Mouse (Mus musculus) heart, postnatal 14 days (tissue): ENCODE measurements at regions not wholly inside any gene's neighbourhood (a gene's known extent, or its start where the extent isn't known, plus 50 kb on each side); places are given as distances from the start of the nearest gene placed in this dataset.

Experiments used
- DNase-seq, 2 experiments: peaks; one replicate each; pipeline ENCODE4 v3.0.0; 2021 to 2022
- intact Hi-C: fragments of 180-260 bp; cut with DNase I; formaldehyde crosslinking; loops from one replicate; pipeline ENCODE4 v1.15.1; 2025

- intact Hi-C loops: no loop called here
- DNase-seq: no peak
Observed at GRCm38 (mm10) chr14:67568896-67569743, 1560.1 kb upstream of the Gulo start.

DNA sequence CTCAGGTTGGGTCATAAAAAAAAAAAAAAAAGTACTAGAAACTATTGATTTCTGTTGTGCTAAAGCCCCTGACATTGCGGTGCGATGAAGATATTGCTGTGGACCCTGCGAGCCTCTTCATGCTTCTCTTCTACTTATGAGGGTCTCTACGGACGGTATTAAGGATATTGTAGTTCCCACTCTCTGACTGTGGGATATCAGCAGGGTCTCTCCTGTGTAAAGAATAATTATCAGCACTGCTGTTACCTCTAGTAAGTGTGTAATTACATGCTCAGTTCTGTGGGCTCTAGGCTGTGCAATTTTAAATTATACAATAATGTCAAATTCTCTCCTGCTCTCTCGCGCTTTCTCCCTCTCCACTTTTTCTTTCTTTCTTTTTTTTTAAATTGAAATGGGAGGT lies 1545.9 kb upstream of the Gulo start:
- intact Hi-C loops: no loop called here

GRCm38 (mm10) chr14:67550462-67551185 lies 1541.6 kb upstream of the Gulo start:
- intact Hi-C loops: no loop called here
- DNase-seq: no peak

More for the DNA sequence above, 1545.9 kb upstream of the Gulo start:
- no peak for DNase-seq

DNA sequence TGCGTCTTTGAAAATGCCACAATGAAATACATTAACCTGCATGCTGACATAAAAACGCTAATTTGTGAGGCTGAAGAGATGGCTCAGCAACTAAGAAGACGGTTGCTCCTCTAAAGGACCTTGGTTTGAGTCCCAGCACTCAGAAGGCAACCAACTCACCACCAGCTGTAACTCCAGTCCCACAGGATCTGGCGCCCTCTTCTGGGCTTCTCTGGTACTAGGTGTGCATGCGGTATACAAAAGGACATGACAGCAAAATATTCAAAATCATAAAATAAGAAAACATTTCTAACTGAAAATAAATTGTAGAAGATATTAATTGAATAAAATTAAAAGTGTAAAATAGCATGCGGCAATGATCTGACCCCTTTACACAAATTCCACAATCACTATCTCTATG lies 1539.7 kb upstream of the Gulo start:
- intact Hi-C loops: no loop called here
- peak; percentile 10 to 14 for DNase-seq

GRCm38 (mm10) chr14:67545036-67545435 lies 1536.0 kb upstream of the Gulo start:
- peak; percentile 9 to 29 for DNase-seq
- intact Hi-C loops: no loop called here

DNA sequence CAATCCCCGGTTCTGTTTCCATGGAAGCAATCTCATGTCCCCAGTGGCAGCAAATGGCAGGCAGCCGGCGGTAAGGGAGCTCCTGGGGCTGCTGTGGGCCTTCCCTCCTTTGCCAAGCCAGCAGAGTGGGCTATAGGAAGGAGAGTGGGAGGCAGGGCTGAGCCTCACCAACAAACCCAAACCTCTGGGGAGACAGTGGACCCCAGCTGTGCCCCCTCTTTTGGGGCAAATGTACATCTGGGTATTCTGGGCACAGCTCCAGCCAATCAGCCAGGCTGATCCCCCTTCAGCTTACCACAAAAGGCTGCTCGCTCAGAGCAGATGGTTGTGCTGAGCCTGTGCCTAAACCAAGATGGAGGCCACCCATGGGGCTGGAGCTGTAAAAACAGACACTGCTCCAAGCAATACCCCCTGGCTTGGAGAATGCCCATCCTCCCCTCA lies 1532.3 kb upstream of the Gulo start:
- DNase-seq: peak; percentile 58 to 66
- intact Hi-C loops: no loop called here

- intact Hi-C loops: no loop called here
- DNase-seq: peak; percentile 7 to 16
Observed at GRCm38 (mm10) chr14:67538696-67539095, 1529.7 kb upstream of the Gulo start.

DNA sequence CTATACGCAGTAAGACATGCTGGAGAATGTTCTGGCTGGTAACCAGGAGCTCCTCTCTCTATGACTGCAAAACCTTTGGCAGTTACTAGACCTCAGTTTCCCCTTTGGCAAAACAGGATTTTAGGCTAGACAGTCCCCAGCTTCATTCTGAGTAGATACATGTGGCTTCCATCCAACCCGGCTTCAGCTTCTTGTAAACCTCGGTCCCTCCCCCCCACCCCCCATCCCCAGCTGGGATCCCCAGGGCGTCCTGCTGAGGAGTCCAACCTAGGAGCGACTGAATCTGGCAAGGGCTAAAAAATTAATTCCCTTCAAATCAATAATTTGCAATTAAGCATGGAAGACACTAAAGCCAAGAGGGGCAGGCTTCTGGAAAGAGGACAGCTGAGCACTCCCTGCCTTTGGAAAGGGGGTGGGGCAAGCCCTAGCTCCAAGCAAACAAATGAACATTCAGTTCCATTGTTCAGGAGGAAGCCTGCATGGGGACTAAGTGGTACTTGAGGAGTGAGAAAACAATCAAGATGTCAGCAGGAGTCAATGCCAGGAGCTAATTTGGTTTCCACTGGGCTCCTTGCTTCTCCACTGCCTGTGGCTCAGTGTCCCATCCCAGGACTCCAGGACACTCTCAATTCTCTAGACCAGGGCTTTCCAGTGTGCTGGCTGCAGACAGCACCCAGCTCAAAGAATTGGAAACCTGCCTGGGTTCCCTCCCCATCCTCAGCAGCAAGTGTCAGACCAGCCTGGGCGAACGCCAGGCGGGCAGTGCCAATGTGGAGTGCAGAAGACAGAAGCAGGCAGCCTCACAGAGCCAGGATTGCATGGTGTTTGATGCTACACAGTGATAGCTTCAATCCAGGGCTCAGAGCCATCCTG lies 1528.0 kb upstream of the Gulo start:
- DNase-seq: peak; percentile 56 to 60
- intact Hi-C loops: no loop called here

DNA sequence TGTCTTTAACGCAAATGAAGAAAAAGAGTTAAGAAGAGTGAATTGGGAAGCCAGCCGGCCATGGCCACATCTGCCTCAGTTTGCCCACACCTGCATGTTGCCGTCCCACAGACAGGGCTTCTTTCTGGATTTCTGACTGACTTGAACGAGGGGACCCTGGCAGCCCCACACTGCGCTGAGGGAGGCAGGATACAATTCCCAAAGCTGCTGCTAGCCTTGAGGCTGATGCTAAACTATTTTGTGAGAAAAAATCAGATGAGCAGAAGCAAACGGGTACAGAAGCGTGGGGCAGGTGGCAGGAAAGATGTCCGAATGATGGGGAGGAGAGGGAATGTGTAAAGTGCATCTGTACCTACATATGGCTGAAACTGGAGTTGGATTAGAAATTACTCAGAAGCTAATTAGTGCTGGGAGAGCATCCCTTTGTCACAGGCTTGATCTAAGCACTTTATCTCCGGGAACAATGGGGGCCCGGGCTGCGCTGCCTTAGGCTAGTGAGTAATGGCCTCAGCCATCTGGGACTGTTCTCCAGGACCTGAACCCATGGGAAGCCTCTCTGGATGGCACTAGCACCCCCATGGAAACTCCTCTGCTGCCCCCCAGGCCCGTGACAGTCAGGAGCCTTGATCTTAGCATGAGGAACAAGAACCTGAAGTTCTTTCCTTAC lies 1497.9 kb upstream of the Gulo start:
- no peak for DNase-seq
- intact Hi-C loops: no loop called here

DNA sequence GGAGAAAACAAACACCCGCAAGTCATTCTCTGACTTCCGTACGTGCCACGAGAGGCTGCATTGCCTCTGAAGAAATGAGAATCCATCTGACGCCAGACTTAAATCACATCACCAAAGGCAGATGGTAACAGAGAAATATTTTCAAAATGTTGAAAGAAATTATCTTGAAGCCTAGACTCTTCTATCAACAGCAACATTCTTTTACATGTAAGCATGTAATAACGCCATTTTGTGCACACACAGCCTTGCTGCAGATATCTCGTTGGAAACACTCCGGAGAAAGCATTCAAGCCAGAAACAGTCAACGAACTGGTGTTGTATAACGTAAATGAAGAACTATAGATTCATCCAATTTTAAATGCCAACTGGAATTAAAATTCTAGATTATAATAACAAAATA lies 1483.1 kb upstream of the Gulo start:
- DNase-seq: no peak
- intact Hi-C loops: no loop called here

GRCm38 (mm10) chr14:67486676-67487075 lies 1477.7 kb upstream of the Gulo start:
- no peak for DNase-seq
- intact Hi-C loops: no loop called here

DNA sequence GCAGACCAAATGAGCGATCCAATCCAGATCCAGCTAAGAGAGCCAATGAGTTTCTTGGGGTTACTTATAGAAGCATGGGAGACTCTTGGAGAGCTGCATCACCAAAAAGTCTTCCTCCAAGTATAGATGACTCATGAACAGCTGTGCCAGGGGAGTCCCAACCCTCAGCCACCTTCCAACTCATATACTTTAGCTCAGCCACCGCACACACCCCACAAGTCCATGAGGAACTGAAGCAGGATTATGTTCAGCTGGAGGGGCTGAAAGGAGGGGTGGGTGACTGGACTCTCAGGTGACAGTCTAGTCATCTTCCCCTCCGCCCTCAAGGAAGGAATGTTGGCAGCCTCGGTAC lies 1476.4 kb upstream of the Gulo start:
- intact Hi-C loops: no loop called here
- DNase-seq: no peak

- intact Hi-C loops: no loop called here
- no peak for DNase-seq
Observed at GRCm38 (mm10) chr14:67484533-67485448, 1475.8 kb upstream of the Gulo start.
